Mouse (Mus musculus) brain, embryonic 14.5 days (tissue): Measurements from ENCODE around the gene Rfx3.

Experiments
- CTCF ChIP-seq: fragments of 200-500 bp; IDR thresholded peaks from 2 replicates; pipeline ENCODE4 v1.5.1; 2012; ENCODE audit warnings: inconsistent platforms, mild to moderate bottlenecking, moderate library complexity, borderline replicate concordance; ENCODE audit not compliant: insufficient read depth, insufficient read length; ENCODE audit errors: extremely low read depth
- POLR2A ChIP-seq: fragments of 200-500 bp; IDR thresholded peaks from 2 replicates; pipeline ENCODE4 v1.6.1; 2012; ENCODE audit warnings: mild to moderate bottlenecking, inconsistent platforms, borderline replicate concordance; ENCODE audit not compliant: poor library complexity, insufficient read depth, insufficient read length, severe bottlenecking; ENCODE audit errors: extremely low read depth

DNA sequence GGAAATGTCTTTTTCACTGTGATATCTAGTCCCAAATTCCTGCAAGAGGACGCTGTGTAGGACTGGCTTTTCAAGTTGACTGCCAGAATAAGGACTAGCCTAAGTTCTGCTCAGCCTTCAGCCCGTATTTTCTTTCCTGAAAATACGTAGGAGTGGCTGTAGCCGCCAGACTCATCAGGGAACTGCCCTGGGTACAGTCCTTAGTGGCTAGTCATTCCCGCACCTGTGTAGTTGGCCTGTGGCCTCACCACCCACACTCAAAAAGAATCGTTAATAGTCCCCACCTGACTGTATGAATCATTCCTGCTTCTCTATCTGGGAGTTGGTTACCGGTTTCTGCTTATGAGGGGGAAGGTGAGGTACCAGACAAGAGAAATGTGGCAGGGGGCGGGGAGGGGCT, 272.1 kb downstream of the Rfx3 start:
- TF ChIP-seq POLR2A: no peak
- TF ChIP-seq CTCF: no peak
